Mouse (Mus musculus) ES-E14 (cell line): ENCODE data around the gene Aaas.

Source experiments
- CHD2 ChIP-seq: IDR thresholded peaks from 2 replicates; pipeline ENCODE4 v1.6.1; 2014; ENCODE audit warnings: mild to moderate bottlenecking, low read depth, low read length, inconsistent platforms
- HCFC1 ChIP-seq: IDR thresholded peaks from 2 replicates; pipeline ENCODE4 v1.6.1; 2012; ENCODE audit warnings: low read length, inconsistent platforms, borderline replicate concordance; ENCODE audit not compliant: insufficient read depth
- MAFK ChIP-seq: IDR thresholded peaks from 2 replicates; pipeline ENCODE4 v1.6.1; 2014; ENCODE audit warnings: mild to moderate bottlenecking, low read depth, low read length, inconsistent platforms; ENCODE audit not compliant: insufficient read depth
- ZC3H11A ChIP-seq: IDR thresholded peaks from 2 replicates; pipeline ENCODE4 v1.6.1; 2012; ENCODE audit warnings: low read depth, mild to moderate bottlenecking, inconsistent platforms, low read length, borderline replicate concordance
- ZNF384 ChIP-seq: IDR thresholded peaks from 2 replicates; pipeline ENCODE4 v1.6.1; 2012; ENCODE audit warnings: low read depth, low read length, inconsistent platforms

DNA sequence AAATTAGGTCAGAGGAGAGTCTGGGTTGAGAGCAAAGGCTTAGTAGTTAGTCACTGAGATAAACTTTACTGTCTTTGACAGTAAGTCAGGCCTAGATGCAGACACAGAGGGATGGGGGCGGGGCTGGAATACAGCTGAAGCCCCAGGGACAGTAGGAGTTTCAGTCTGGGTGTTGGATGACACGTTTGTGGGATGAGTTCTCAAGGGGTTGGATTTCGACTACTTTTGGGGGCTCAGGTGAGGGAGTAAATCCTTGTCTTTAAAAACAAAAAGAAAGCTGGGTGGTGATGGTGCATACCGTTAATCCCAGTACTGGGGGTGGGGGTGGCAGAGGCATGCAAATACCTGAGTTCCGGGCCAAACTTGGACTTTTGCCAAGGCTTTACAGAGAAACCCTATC is 48.1 kb upstream of the Aaas start:
- TF ChIP-seq MAFK (no peak), ZC3H11A (no peak), ZNF384 (no peak), CHD2 (no peak), HCFC1 (no peak)
